Mouse (Mus musculus): ENCODE data around the gene Polg2. TPM values are rescaled to one million over a fixed set of nuclear protein-coding genes. Genes with fewer than 3 reads are reported as not detected.

Polg2 gene
- total and polyA plus RNA-seq, 3 experiments, result 6.3 to 10.7 TPM; not detected in 1

DNA sequence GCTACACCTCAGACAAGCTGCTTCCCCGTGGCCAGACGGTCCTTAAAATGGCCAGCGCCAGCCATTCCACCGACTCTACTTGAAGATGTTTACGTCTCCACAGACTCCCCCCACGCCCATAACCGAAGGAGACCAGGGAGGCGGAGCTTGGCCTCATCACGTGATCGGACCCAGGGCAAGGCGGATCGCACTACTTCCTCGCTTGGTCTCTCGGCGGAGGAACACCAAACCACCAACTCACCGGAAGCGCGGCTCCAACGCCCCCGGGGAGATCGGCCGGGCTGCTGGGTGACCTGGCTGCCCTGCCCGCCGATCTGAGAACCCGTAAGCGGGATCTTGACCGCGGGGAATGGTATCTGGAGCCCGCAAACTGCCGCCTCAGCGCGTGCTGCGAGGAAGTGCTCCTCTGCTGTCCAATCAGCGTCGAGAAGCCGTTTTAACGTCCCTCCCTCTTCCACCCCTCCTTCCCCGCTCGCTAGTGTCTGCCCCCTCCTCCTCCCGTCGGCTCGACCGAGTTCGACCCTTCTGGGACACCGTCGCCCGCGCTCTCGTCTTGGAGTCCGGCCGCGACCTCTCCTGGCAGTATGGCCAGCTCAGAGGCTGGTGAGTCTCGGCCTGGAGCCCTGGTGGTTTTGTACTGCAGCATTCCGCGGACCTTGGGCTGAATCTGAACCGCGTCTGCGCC is 9.6 kb upstream of the Polg2 start, which contains the start of the genes Ddx5 and Cep95 (continued):
- peak; percentile 59 for TF ChIP-seq TCF12 (IDR thresholded peaks at IDR 0.05; ENCODE audit: low read depth, low read length)
- TF ChIP-seq E2F4 (IDR thresholded peaks at IDR 0.05; ENCODE audit: borderline replicate concordance, low read depth, low read length), result no peak
- no peak; the same call in 1 of the 2 replicates for TF ChIP-seq CHD2 (IDR thresholded peaks at IDR 0.05; ENCODE audit: low read length)
- TF ChIP-seq MAFK (IDR thresholded peaks at IDR 0.05; ENCODE audit: borderline replicate concordance, low read depth, low read length), result no peak
- TF ChIP-seq NELFE (IDR thresholded peaks at IDR 0.05; ENCODE audit: low read depth, low read length), result peak; percentile 87
- no peak for TF ChIP-seq SMC3 (IDR thresholded peaks at IDR 0.05; ENCODE audit: low read depth, low read length)
- TF ChIP-seq CHD1 (IDR thresholded peaks at IDR 0.05; ENCODE audit: low read depth, low read length), result peak; percentile 53; the same call in 1 of the 2 replicates
- no peak for TF ChIP-seq ZNF384 (IDR thresholded peaks at IDR 0.05; ENCODE audit: low read depth, low read length)
- peak; percentile 84 for TF ChIP-seq HCFC1 (IDR thresholded peaks at IDR 0.05; ENCODE audit: low read depth, low read length)
- TF ChIP-seq EP300 (IDR thresholded peaks at IDR 0.05; ENCODE audit: low read depth in 1 of 2, low read length in 2 of 2), result peak in 1 of 2 experiments; percentile 57; a peak in 2 of 4 replicates
- peak; percentile 58; the same call in 1 of the 2 replicates for TF ChIP-seq MXI1 (IDR thresholded peaks at IDR 0.05; ENCODE audit: low read depth, low read length)
- no peak for TF ChIP-seq RCOR1 (IDR thresholded peaks at IDR 0.05; ENCODE audit: low read depth, low read length)
- peak; percentile 80 to 91 for TF ChIP-seq POLR2A (IDR thresholded peaks at IDR 0.05; ENCODE audit: control insufficient read depth in 1 of 2, insufficient read depth in 1 of 2, low read depth in 1 of 2, low read length in 2 of 2, poor library complexity in 1 of 2)
- peak; percentile 66 for TF ChIP-seq SIN3A (IDR thresholded peaks at IDR 0.05; ENCODE audit: low read length)
- no peak for TF ChIP-seq JUND (IDR thresholded peaks at IDR 0.05; ENCODE audit: low read depth, low read length)
- TF ChIP-seq MAX (IDR thresholded peaks at IDR 0.05; ENCODE audit: low read length), result peak; percentile 90
- TF ChIP-seq POLR2AphosphoS5 (IDR thresholded peaks at IDR 0.05; ENCODE audit: borderline replicate concordance, low read depth, low read length), result no peak
- TF ChIP-seq USF1 (IDR thresholded peaks at IDR 0.05; ENCODE audit: low read depth, low read length), result peak; percentile 99

DNA sequence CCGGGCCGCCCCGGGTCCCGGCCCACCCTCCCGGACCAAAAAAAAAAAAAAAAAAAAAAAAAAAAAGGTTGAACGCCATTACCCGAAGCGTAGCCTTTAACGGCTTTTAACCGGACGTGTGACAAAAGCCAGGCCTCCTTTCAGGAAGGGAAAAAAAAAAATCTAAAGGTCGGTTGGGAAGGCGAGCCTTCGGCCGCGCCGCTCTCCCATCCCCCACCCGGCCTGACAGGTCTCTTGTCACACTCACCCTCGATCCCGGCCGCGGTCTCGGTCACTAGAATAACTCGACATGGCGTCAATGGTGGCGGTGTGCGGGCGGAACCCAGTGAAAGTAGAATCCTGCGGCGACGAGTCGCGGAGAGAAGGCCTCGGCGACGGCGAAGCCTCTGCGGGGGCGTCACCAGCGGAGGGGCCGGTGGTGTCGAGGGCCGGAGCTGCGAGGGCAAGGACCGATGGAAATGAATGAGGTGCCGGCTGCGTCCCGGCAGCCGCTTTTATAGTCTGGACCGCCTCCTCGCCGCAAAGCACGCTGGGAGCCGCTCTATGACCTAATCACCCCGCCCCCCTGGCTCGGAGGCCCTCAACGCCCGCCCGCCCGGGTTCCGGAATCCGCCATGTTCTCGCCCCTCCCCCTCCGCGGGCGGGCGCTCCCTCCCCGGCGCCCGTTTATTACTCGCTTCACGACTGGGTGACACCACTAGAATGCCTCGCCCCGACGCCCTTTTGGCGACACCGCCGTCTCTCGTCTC is 8.9 kb upstream of the Polg2 start:
- DNase-seq (ENCODE audit: low read depth, low spot score), result peak; percentile 98
- Histone ChIP-seq H3K27me3 (ENCODE audit: control insufficient read depth in 1 of 2, insufficient read depth in 2 of 2, low read length in 2 of 2) (no peaks in the 10 kb centered on the region), H3K4me1 (ENCODE audit: control insufficient read depth in 1 of 2, insufficient read depth in 2 of 2, low read length in 2 of 2) (peaks cover 3 to 9% of the 10 kb centered on the region in 2 experiments), H3K79me2 (ENCODE audit: control insufficient read depth, insufficient read depth, low read length, poor library complexity) (peaks cover 48% of the 10 kb centered on the region), H3K4me3 (ENCODE audit: control insufficient read depth in 1 of 2, insufficient read depth in 1 of 2, low read depth in 2 of 2, low read length in 2 of 2) (peak overlapping the region; percentile 82 to 86), H3K9ac (ENCODE audit: control insufficient read depth, low read depth, low read length, poor library complexity, severe bottlenecking) (peak overlapping the region; percentile 96), H3K27ac (ENCODE audit: control insufficient read depth, low read depth, low read length) (peak overlapping the region; percentile 91), H3K36me3 (ENCODE audit: control insufficient read depth in 1 of 2, insufficient read depth in 2 of 2, low read length in 2 of 2) (peaks cover 38 to 44% of the 10 kb centered on the region in 2 experiments), H3K9me3 (replicated peaks; ENCODE audit: insufficient read depth, low read length) (no peaks in the 10 kb centered on the region)
- peak; percentile 100 for TF ChIP-seq NELFE (IDR thresholded peaks at IDR 0.05; ENCODE audit: low read depth, low read length)
- TF ChIP-seq SIN3A (IDR thresholded peaks at IDR 0.05; ENCODE audit: low read length), result no peak; the same call in 1 of the 2 replicates
- peak; percentile 82 for TF ChIP-seq HCFC1 (IDR thresholded peaks at IDR 0.05; ENCODE audit: low read depth, low read length)
- peak; percentile 98 for TF ChIP-seq TBP (IDR thresholded peaks at IDR 0.05; ENCODE audit: low read depth, low read length)
- TF ChIP-seq MAFK (IDR thresholded peaks at IDR 0.05; ENCODE audit: borderline replicate concordance, low read depth, low read length), result no peak; the same call in 1 of the 2 replicates
- peak; percentile 99 for TF ChIP-seq POLR2AphosphoS2 (IDR thresholded peaks at IDR 0.05; ENCODE audit: low read length)
- TF ChIP-seq KAT2A (conservative IDR thresholded peaks at IDR 0.05; ENCODE audit: low read depth, low read length), result no peak; the same call in 1 of the 2 replicates
- peak; percentile 51 for TF ChIP-seq MAX (IDR thresholded peaks at IDR 0.05; ENCODE audit: low read length)
- TF ChIP-seq E2F4 (IDR thresholded peaks at IDR 0.05; ENCODE audit: borderline replicate concordance, low read depth, low read length), result no peak
- TF ChIP-seq NRF1 (IDR thresholded peaks at IDR 0.05; ENCODE audit: insufficient read depth, low read depth, low read length, poor library complexity, severe bottlenecking), result no peak
- peak; percentile 91 for TF ChIP-seq MAZ (IDR thresholded peaks at IDR 0.05; ENCODE audit: low read depth, low read length)
- 0 out of 2 replicates have a peak, but pooled peaks have one; percentile 10 for TF ChIP-seq GABPA (IDR thresholded peaks at IDR 0.05; ENCODE audit: low read depth, low read length)
- TF ChIP-seq CHD1 (IDR thresholded peaks at IDR 0.05; ENCODE audit: low read depth, low read length), result 0 out of 2 replicates have a peak, but pooled peaks have one; percentile 97
- TF ChIP-seq MXI1 (IDR thresholded peaks at IDR 0.05; ENCODE audit: low read depth, low read length), result peak; percentile 54
- TF ChIP-seq ZKSCAN1 (IDR thresholded peaks at IDR 0.05; ENCODE audit: low read depth, low read length), result no peak
- TF ChIP-seq TCF12 (IDR thresholded peaks at IDR 0.05; ENCODE audit: low read depth, low read length), result peak; percentile 88
- TF ChIP-seq BHLHE40 (IDR thresholded peaks at IDR 0.05; ENCODE audit: borderline replicate concordance, low read depth, low read length), result no peak
- peak; percentile 80 for TF ChIP-seq ELF1 (IDR thresholded peaks at IDR 0.05; ENCODE audit: low read depth, low read length)
- TF ChIP-seq MEF2A (IDR thresholded peaks at IDR 0.05; ENCODE audit: extremely low read depth, insufficient replicate concordance, low read depth, low read length, poor library complexity, severe bottlenecking), result no peak
- TF ChIP-seq EP300 (IDR thresholded peaks at IDR 0.05; ENCODE audit: low read depth in 1 of 2, low read length in 2 of 2), result peak in 1 of 2 experiments; percentile 13; a peak in 2 of 4 replicates
- TF ChIP-seq RAD21 (IDR thresholded peaks at IDR 0.05; ENCODE audit: low read depth, low read length), result no peak
- 0 out of 2 replicates have a peak, but pooled peaks have one; percentile 42 for TF ChIP-seq MYB (IDR thresholded peaks at IDR 0.05; ENCODE audit: low read depth, low read length)

Data from MEL (cell line).